Mouse (Mus musculus) forebrain, embryonic 14.5 days (tissue): ENCODE results near the gene Ugt1a6b. TPM values are rescaled to one million over a fixed set of nuclear protein-coding genes. Genes with fewer than 3 reads are reported as not detected.

Experiments
- ATAC-seq: fragments of 200-750 bp; cut with Nextera tagmentation; 2 replicates; pipeline ENCODE4 v1.8.0; 2017; ENCODE audit warnings: mild to moderate bottlenecking, moderate library complexity
- DNase-seq: peaks from one replicate; pipeline ENCODE4 v3.0.0-alpha.2; 2015; ENCODE audit warnings: low spot score
- H3K27ac ChIP-seq: fragments of 300-500 bp; sonication (generic); 2 replicates; pipeline ENCODE4 v1.5.1; 2014; ENCODE audit warnings: low read depth, mild to moderate bottlenecking, control low read depth, low read length, moderate library complexity
- H3K27me3 ChIP-seq: fragments of 300-500 bp; sonication (generic); replicated peaks from 2 replicates; pipeline ENCODE4 v1.6.1; 2014; ENCODE audit warnings: low read length, control low read depth, mixed read lengths; ENCODE audit not compliant: control insufficient read depth, insufficient read depth
- H3K36me3 ChIP-seq: fragments of 300-500 bp; sonication (generic); 2 replicates; pipeline ENCODE4 v1.6.1; 2014; ENCODE audit warnings: low read length, control low read depth; ENCODE audit not compliant: control insufficient read depth, insufficient read depth
- H3K4me1 ChIP-seq: fragments of 300-500 bp; sonication (generic); 2 replicates; pipeline ENCODE4 v1.6.1; 2014; ENCODE audit warnings: antibody characterized with exemption, low read length, control low read depth; ENCODE audit not compliant: control insufficient read depth, insufficient read depth
- H3K4me2 ChIP-seq: fragments of 300-500 bp; sonication (generic); 2 replicates; pipeline ENCODE4 v1.6.1; 2014; ENCODE audit warnings: mild to moderate bottlenecking, control low read depth, low read length
- H3K4me3 ChIP-seq: fragments of 300-500 bp; sonication (generic); 2 replicates; pipeline ENCODE4 v1.5.1; 2014; ENCODE audit warnings: low read depth, low read length, control low read depth
- H3K9ac ChIP-seq: fragments of 300-500 bp; sonication (generic); 2 replicates; pipeline ENCODE4 v1.6.1; 2014; ENCODE audit warnings: mild to moderate bottlenecking, low read length, control low read depth, moderate library complexity
- H3K9me3 ChIP-seq: fragments of 300-500 bp; sonication (generic); replicated peaks from 2 replicates; pipeline ENCODE4 v1.6.1; 2016; ENCODE audit warnings: low read length, control low read depth, mixed read lengths; ENCODE audit not compliant: control insufficient read depth
- WGBS: fragments of 180-500 bp; shearing (Covaris S2); extraction: QIAGEN DNeasy Blood & Tissue Kit; methylation state at CpG from one replicate; pipeline ENCODE4 v1.1.7; 2014; 5-methylcytosine and 5-hydroxymethylcytosine counted together
- polyA plus RNA-seq: library from polyadenylated mRNA; unstranded; fragments of >200 nt; fragmentation: Nextera tagmentation; extraction: Ambion mirVana; gene quantifications from 2 replicates; pipeline ENCODE4 v1.2.1, GENCODE M21; 2014

Ugt1a6b gene
- polyA plus RNA-seq, 1 experiment from 2014 or later: 2.0 TPM

DNA sequence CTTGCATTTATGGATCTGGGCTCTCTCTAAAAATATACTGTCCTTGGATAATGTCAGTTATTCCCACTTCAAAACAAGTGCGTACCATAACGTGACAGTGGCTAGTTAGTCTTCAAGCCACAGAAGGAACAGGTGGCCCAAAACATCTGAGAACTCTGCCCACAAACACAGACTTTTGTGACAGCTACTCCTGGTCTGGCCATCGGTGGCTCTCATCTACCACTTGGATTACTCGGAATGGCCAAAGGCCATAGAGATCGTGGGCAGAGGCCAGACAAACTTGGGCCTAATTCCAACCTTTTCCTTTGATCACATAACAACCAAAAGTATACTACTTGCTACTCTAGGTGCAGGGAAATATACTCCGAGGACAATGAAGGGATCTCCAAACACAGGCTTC is 165.0 kb downstream of the Ugt1a6b start:
- Histone ChIP-seq H3K9ac (no peak overlapping the region), H3K4me2 (no peak overlapping the region), H3K9me3 (no peaks in the 10 kb centered on the region), H3K27me3 (no peaks in the 10 kb centered on the region), H3K4me1 (no peaks in the 10 kb centered on the region), H3K4me3 (no peak overlapping the region), H3K27ac (no peak overlapping the region), H3K36me3 (peaks cover 89% of the 10 kb centered on the region)
- DNase-seq (no peak), ATAC-seq (no peak)
- 85% methylated on average over 6 of the region's 6 CpGs for WGBS

Other genes starting within 250 kb of the Ugt1a6b start
- gene Dgkd, start 250.0 kb upstream of the Ugt1a6b start, polyA plus RNA-seq: 31.7 and 49.8 TPM in 2 replicates
- 16.4 and 18.5 TPM in 2 replicates for gene Usp40, start 94.7 kb upstream of the Ugt1a6b start, polyA plus RNA-seq
- gene Ugt1a10, start 47.9 kb upstream of the Ugt1a6b start, polyA plus RNA-seq: not detected in 2 replicates
- not detected in 2 replicates for gene Ugt1a9, start 32.5 kb upstream of the Ugt1a6b start, polyA plus RNA-seq
- not detected in 2 replicates for gene Ugt1a8, start 15.4 kb upstream of the Ugt1a6b start, polyA plus RNA-seq
- gene Ugt1a7c, start 8.2 kb upstream of the Ugt1a6b start, polyA plus RNA-seq: 0.36 and 1.3 TPM in 2 replicates
- 2.3 and 3.6 TPM in 2 replicates for gene Ugt1a6a, start 31.6 kb downstream of the Ugt1a6b start, polyA plus RNA-seq
- not detected in 2 replicates for gene Ugt1a5, start 62.8 kb downstream of the Ugt1a6b start, polyA plus RNA-seq
- not detected in 2 replicates for gene Ugt1a2, start 97.3 kb downstream of the Ugt1a6b start, polyA plus RNA-seq
- 11.8 and 14.4 TPM in 2 replicates for gene Dnajb3, start 102.5 kb downstream of the Ugt1a6b start, polyA plus RNA-seq
- gene Ugt1a1, start 108.7 kb downstream of the Ugt1a6b start, polyA plus RNA-seq: not detected in 2 replicates
- 1.3 and 1.7 TPM in 2 replicates for gene Mroh2a, start 123.7 kb downstream of the Ugt1a6b start, polyA plus RNA-seq
- gene Hjurp, start 174.4 kb downstream of the Ugt1a6b start, polyA plus RNA-seq: 64.5 and 76.3 TPM in 2 replicates
- gene Trpm8, start 174.4 kb downstream of the Ugt1a6b start, polyA plus RNA-seq: not detected in 2 replicates